Mouse (Mus musculus) induced T-regulatory cell, adult 2 months (primary cell): Measurements from ENCODE around the gene Twnk.

Experiments
- DNase-seq: peaks from one replicate; pipeline ENCODE4 v3.0.0-alpha.2; 2012; ENCODE audit warnings: low read depth

Twnk gene

DNA sequence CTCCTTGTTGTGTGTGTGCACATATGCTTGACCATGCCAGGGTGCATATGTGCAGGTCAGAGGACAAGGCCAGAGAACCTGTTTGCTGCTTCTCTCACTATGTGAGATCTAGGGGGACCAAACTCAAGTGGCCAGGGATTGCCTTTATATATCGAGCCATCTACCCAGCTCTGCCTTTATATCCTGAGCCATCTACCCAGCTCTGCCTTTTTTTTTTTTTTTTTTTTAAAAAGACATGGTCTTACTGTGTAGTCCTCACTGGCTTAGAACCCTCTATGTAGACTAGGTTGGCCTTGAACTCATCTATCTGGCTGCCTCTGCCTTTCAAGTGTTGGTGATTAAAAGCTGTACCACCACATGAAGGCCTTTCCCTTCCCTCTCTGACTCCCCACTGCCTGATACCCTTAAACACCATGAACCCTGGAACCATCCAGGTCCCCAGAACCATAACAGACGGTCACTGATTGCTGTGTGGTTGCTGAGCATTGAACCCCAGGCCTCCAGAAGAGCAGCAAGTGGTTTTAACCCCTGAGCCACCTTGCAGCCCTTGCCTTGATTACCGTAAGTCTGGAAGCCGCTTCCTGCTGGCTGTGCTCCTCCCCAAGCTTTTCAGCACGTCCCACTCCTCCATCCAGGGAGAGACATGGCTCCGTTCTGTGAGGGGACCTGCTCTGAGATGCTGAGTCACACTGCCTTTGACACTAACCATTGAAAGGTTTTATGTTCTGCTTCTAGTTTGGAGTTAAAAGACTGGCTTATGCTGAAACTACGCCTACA is 1.5 kb upstream of the Twnk start:
- no peak for DNase-seq

DNA sequence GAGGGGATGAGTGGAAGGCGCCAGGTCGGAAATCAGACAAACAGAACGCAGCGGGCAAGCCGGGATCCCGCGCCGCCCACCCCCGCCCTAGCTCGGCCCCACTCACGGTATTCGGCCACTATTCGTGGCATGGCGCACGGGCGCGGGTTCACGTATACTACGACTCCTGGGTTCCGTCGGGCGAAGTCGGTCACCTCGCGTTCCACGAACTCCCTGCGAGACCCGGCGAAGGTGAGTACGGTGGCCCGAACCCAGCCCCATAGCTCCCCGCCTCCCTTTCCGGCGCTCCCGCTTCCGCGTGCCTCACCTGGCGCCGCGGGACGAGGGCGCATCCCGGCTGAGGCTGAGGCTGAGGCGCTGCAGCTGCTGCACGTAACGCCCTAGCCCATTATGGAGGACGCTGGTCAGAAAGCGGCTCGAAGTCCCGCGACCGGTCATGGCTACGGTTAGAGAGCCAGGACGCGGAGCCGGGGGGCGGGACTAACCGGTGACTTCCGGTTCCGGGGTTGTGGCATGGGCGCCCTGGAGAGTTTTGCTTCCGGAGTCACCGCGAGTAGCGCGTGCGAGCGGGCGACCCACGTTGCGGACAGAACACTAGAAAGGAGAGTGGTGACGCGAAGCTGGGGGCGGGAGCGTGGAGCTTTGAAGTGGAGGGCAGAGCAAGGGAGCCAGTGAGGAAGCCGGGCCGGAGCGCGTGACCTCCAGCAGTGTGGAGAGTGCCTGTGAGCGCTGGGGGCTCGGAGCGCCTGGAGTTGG is 672 bp downstream of the Twnk start, which contains the start of gene Mrpl43:
TSS of gene Mrpl43 (minus strand) at position 486 of the 756 bp plus-strand sequence.
- peak; percentile 97 for DNase-seq

DNA sequence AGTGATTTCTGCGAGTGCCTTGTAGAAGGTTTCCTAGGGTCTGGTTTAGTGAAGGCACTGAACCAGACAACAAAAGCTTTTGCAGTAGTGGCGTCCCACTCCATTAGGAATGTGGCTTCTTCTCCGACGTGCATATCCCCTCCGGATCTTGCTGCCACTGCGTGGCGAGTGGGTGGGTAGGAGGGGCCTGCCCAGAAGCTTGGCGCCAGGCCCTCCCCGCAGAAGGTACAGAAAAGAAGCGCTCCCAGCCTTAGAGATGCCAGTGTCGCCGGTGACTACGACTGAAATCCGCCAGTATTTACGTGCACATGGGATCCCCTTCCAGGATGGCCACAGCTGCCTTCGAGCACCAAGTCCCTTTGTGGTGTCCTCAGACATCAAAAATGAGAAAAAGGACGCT is 1.6 kb downstream of the Twnk start:
- DNase-seq = peak; percentile 55

DNA sequence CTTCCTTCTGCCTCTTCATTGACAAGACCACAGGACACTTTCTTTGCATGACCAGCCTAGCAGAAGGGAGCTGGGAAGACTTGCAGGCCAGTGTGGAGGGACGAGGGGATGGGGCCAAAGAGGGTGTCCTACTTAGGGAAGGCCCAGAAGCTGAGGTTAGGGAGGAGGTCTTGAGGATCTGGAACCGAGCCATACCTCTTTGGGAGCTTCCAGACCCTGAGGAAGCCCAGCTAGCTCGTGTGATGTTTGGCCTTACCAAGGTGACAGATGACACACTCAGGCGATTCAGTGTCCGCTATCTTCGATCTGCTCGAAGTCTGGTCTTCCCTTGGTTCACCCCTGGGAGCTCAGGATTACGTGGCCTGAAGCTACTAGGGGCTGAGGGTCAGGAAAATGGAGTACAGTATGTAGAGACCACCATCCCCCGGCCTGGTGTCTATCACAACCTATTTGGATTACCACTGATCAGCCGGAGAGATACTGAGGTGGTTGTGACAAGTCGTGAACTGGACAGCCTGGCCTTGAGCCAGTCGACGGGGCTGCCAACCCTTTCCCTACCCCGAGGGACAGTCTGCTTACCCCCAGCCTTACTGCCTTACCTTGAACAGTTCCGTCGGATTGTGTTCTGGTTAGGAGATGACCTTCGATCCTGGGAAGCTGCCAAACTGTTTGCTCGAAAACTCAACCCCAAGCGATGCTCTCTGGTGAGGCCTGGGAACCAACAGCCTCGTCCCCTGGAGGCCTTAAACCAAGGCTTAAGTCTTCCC is 2.1 kb downstream of the Twnk start:
- no peak for DNase-seq

DNA sequence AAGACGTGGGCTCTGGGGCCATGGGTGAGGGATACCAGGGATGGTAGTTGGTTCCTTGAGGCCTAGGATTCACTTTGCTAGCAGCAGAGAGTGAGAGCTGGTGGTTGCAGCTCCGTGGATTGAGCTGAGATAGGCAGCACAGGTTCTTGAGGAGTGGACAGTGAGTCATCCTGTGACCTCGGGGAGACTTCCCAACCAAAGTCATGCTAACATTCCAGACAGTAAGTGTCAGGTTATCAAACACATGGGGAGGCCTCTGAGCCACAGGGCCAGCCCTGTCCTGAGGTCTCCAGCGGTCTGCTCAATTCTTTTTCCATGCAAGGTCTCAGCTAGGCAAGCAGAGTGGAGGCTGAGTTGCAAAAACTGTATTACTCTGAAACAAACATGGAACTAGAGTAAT is 5.2 kb downstream of the Twnk start:
- no peak for DNase-seq

DNA sequence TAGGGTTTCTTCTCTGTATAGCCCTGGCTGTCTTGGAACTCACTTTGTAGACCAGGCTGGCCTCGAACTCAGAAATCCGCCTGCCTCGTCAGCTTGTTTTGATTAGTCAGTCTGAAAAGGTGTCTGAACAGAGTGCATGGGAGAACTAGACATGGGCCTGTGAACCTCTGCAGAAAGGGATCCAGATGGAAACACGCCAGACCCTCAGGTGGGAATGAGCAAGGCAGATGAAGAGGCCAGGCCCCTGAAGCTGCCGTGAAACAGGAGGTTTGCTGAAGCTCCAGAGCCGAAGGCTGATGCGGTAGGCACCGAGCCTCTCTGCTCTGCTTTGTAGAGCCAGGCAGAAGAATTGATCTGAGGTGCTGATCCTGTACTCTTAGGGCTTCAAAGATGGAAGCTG is 6.8 kb downstream of the Twnk start:
- DNase-seq = no peak

DNA sequence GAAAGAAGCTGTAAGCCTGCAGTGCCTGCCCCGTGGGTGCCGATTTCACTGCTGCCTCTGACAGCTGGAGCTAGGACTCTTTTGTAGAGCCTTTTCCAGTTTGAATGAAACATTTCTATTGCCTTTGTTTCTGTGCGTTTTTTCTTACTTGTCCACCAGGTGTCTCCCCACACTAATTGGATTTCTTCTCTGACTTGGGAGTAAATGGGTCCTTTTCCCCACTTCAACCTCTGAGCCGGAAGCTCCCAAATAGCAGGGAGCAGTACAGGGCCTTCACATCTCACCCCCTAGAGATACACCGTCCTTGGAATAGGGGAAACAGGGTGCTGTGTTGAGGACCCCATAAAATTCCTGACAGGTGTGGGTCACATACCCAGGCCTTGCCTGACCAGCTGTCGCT is 7.2 kb downstream of the Twnk start:
- DNase-seq = peak; percentile 59

DNA sequence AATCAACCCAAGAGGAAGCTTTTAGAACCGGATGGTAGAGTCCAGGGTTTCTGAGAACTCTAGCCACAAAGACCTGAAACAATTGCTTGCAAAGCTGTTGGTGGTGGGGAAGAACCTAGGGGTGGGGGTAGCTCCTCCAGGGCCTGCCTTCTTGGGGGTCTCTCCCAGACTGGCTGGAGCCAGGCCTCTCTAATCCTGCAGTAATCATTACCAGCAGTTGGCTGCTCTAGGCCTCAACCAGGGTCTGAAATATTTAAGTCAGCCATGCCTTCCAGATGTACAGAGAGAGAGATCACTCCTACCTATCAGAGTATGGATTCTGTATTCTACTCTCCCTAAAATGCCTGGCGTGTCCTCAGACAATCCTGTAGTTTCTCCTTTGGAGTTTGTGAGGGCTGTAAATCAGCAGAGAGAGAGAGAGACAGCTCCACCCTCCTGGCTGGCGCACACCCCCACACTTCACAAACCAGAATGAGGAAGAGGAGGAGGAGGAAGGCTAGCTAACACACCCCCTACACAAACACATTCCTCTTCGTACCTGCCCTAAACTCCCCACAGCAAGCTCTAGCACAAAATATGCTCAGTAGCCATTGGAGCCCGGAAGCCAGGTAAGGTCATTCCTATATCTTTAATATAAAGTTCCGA is 8.2 kb downstream of the Twnk start:
- DNase-seq = peak; percentile 28

DNA sequence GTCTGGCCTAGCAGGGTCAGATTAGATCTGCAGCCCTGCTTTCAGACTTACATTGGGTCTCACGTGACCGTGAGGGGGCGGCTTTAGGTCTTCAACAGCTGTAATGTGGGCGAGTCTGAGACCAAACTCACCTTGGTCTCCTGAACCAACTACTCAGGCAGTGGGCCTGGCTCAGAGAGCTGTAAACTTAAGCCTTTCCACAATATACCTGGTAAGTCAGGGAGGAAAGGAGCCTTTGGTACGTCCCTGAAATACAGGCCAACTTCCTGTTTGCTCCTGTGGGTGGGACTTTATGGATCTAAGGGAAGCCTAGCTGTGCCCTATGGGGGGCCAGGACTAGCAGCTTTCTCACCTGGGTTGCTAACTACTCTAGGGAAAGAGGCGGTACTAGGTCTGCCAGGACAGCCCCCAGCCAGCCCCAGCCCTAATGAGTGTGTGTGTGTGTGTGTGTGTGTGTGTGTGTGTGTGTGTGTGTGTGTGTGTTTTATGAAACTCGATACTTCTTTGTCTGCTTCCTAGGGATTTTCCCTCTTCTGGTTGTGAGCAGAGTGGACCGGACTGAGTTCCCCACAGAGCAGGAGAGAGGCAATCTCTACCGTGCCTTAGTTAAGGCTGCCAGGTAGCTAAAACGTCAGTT is 9.0 kb downstream of the Twnk start, which contains the start of gene Lzts2:
TSS of gene Lzts2 (plus strand) at position 80 of the 637 bp plus-strand sequence.
- DNase-seq = peak; percentile 57

DNA sequence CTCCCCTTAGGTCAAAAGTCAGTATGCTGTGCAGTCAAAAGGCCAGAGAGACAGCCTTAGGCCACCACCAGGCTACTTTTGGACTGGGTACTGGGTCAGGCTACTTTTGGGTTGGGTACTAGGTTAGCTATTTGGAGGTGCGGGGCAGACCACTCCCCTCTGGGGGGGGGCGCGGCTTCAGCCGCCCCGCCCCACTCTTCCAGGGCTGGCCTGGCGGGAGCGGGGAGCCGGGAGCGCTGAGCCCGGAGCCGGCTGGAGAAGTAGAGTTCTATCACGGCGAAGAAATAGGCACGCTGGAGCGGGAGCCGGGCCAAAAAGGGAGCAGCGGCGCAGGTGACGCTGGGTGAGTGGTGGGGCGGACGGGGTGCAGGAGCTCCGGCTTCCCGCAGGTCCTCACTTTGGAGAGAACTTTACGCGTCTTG is 9.5 kb downstream of the Twnk start:
- DNase-seq = peak; percentile 57

DNA sequence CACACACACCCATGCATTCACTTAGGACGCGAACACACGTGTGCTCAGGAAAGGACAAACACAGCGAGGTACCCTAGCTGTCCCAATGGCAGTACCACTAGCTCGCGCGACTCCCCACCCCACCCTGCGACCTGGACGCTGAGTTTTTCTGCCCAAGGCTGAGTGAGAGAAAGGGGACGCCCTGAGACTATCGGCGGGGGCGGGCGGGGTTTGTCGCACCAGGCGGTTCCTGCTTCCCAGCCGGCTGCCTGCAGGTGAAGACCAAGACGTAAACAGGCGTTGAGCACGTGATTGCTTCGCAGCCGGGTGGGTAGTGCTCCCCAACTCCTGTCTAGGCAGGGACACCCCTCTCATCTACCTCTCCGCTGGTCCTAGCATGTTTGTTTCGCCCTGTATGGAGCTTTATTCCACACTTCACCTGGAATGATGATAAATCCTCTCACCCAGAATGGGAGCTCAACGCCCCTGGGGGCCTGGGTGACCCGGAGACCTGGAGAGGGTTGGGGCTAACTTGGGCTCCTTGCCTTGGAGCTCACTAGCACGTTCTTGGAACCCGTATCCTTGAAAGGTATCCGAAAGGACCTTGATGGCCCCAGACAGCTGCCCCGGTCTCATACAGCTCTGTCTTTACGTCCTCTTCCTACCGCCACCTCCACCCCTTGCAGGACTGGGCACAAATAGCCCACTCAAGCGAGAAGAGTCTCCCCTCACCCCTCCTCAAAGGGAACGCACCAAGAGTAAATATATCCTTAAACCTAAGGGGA is 10.2 kb downstream of the Twnk start:
- DNase-seq = peak; percentile 79

DNA sequence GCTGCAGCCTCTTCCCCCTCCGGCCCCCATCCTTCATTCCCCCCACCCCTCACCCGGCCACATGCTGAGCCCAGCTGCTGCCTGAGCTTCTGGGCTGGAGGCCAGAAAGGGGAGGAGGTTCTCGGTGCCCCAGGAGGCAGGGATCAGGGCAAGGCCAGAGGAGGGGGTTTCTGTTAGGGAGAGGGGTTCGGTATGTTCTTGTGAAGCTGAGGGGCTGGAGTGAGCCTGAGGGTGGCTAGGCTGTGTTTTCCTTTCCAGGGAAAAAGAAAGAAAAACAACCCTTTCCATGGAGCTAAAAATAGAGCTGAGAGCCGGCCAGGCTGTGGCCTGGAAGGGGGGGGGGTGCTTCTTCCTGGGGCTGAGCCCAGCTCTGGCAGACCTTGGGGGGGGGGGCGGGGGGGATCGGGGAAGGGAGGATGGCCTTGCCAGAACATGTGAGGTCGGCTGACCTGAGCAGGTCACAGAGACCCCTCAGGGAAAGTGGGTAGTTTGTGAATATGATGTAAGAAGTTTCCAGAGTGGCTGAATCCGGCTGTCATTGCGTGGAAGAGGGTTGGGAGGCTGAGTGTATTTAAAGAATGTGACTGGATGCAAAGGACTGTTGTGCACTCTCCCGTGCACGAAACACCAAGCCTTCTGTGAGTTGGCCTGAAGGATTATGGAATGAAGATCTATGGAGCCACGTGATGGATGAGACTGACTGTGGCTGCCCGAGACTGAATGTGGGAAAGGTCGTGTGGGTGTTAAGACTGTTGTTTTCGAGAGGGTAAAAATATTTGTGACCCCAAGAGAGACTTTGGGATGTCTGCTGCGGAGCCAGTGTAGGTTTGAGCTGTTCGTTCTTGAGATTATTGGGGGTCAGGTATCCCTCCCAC is 11.1 kb downstream of the Twnk start:
- DNase-seq = peak; percentile 48

DNA sequence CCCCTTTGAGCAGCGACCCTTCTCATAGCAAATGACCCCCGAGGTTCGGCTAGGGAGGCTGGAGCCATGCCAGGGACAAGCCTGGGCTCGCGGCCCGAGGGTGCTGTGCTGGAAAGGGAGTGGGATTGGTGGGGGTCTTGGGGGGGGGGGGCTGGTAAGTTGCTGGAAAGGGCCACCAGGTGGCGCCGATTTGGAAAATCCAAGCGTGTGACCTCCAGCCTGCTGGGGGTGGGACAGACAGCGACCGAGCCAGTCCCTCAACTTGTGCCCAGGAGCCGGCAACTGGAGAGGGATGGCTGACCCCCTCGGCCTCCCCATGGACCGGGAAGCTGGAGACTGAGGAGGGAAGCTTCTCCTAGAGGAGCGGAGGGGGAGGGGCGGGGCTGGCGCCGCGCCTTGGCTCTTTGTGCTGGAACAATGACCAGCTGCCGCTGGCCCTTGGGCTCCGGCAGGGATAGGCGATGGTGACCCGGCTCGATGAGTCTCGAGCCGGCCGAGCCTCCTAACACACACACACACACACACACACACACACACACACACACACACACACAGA is 11.8 kb downstream of the Twnk start:
- peak; percentile 52 for DNase-seq

DNA sequence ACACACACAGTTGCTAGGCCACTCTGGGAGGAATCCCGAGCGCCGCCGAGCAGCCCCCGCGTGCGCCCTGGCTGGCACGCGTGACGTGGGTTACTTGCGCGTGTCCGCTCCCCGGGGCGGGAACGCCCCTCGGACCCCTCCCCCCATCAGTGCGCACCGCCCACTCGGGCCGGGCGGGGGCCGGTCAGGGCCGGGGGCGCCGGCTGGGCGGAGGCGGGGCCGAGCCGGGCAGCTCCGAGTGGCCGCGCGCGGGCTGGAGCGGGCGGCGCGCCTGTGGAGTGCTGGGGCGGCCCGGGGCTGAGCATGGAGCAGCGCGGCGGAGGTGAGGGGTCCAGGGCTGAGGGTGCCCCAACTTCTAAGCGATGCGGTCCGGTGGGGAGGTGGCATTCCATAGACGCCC is 12.4 kb downstream of the Twnk start:
- DNase-seq = peak; percentile 59

DNA sequence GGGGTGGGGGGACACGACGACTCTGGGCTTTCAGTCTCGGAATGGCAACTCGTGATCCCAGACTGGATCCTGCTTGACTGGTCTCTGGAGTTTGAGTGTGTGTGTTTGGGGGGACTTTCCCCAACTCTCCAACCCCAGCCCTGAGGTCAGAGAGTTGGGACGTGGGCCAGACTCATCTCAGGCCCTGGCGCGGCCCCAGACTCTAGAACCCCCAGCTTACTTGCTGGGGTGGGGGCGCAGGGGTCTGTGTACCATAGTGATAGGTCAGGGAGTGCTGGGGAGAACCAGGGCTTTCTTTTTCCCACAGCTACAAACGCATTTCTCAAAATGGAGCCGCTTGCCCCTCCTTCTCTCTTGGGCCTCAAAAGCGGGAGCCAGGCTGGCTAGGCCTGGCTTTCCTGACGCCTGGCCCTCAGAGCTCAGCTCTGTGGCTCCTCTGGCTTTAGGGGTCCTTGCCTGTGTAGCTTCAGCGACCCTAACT is 12.9 kb downstream of the Twnk start:
- DNase-seq = peak; percentile 26

DNA sequence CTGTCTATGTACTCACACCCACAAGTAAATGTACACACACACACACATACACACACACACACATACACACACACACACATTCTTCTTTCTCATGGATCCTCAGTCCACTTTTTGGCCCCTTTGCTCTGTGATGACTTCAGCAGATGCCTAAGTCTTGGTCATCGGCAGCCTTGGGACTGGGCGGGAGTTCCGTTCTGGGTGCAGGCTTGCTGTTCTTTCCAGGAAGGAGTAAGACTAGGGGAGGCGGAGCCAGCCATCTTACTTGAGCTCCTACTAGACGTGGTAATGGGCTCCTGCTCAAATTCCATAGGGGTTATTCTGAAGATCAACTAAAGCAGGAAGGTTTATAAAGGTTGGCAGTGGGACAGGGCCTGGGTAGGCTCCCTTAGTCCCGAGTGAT is 14.9 kb downstream of the Twnk start:
- no peak for DNase-seq

DNA sequence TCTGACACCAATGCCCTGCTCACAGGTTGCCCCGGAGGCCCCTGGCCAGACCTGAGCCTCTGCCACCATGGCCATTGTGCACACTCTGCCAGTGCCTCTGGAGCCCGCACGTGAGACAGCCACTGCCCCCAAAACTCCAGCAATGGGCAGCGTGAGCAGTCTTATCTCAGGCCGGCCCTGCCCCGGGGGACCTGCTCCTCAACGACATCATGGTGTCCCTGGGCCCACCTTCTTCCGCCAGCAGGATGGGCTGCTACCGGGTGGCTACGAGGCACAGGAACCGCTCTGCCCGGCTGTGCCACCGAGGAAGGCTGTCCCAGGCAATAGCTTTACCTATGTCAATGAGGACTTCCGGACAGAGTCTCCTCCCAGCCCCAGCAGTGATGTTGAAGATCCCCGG is 15.9 kb downstream of the Twnk start:
- DNase-seq = no peak

DNA sequence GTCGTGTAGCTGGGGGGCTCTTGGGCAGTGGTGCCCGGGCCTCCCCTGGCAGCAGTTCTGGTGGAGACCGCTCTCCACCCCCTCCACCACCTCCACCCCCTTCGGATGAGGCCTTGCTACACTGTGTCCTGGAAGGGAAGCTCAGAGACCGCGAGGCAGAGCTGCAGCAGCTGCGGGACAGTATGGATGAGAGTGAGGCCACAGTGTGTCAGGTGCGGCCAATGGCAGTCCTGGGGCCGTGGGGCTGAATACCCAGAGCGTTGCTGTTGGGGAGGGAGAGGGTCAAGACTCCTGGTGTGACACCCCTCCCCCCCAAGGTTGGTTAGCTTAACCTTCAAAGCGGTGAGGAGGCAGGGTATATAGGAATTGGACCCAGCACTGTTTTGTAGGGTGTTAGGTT is 18.5 kb downstream of the Twnk start:
- DNase-seq = no peak

DNA sequence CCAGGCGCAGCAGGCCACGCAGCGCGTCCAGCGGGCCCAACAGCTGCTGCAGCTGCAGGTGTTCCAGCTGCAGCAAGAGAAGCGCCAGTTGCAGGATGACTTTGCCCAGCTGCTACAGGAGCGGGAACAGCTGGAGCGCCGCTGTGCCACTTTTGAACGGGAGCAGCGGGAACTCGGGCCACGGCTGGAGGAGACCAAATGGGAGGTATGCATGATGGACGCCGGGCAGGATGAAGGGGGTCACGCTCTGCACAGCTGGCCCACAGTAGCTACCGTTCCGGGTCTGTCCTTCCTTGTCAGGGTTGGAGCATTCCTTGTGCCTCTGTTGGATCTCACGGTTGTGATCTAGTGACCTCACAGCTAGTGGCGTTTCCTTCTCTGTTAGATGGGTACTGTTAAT is 19.3 kb downstream of the Twnk start:
- no peak for DNase-seq
